Mouse (Mus musculus) cerebellum, adult 2 months (tissue): ENCODE results near the gene Scamp3. TPM values are rescaled to one million over a fixed set of nuclear protein-coding genes. Genes with fewer than 3 reads are reported as not detected.
A peak's percentile ranks its signal among the peaks of the same experiment; 100 is the strongest.

Source experiments
- DNase-seq, 2 experiments: peaks; one replicate each; pipeline ENCODE4 v3.0.0; 2021
- H3K27ac ChIP-seq: fragments of 200-500 bp; 2 replicates; pipeline ENCODE4 v1.5.1; 2012; ENCODE audit warnings: low read length, control low read depth, inconsistent platforms; ENCODE audit not compliant: insufficient read depth
- H3K27me3 ChIP-seq: fragments of 200-500 bp; 2 replicates; pipeline ENCODE4 v1.6.1; 2012; ENCODE audit warnings: inconsistent platforms, mild to moderate bottlenecking, low read length, moderate library complexity; ENCODE audit not compliant: control insufficient read depth, insufficient read depth
- H3K4me1 ChIP-seq: fragments of 200-500 bp; 2 replicates; pipeline ENCODE4 v1.6.1; 2011; ENCODE audit warnings: low read length; ENCODE audit not compliant: control insufficient read depth, insufficient read depth
- H3K4me3 ChIP-seq: fragments of 200-500 bp; replicated peaks from 2 replicates; pipeline ENCODE3; 2011; ENCODE audit warnings: mild to moderate bottlenecking, low read depth, low read length, control low read depth; ENCODE audit not compliant: insufficient read depth
- CTCF ChIP-seq: fragments of 200-500 bp; IDR thresholded peaks from 2 replicates; pipeline ENCODE4 v1.5.1; 2011; ENCODE audit warnings: low read depth, mild to moderate bottlenecking, control low read depth, low read length, moderate library complexity, borderline replicate concordance; ENCODE audit not compliant: insufficient read depth
- POLR2A ChIP-seq: fragments of 200-500 bp; IDR thresholded peaks from 2 replicates; pipeline ENCODE4 v1.6.1; 2011; ENCODE audit warnings: low read length, control low read depth, borderline replicate concordance; ENCODE audit not compliant: insufficient read depth
- WGBS: fragments of 180-500 bp; shearing (Covaris S2); methylation state at CpG from one replicate; pipeline ENCODE4 v1.1.7; 2018; 5-methylcytosine and 5-hydroxymethylcytosine counted together
- polyA plus RNA-seq: library from polyadenylated mRNA; depleted of rRNA; stranded (reverse); fragments of >200 nt; gene quantifications from 2 replicates; pipeline ENCODE4 v1.2.3, GENCODE M21; 2012; rRNA removed

Gene Scamp3
- 109 and 121 TPM in 2 replicates for polyA plus RNA-seq

GRCm38 (mm10) chr3:89177242-89178106 is at the start of gene Scamp3:
Gene Scamp3, plus strand, starts transcription at chr3:89177473.
- WGBS, result under 1% methylated on average over 43 of the region's 43 CpGs

GRCm38 (mm10) chr3:89129908-89130307 is 47.4 kb upstream of the Scamp3 start:
- peaks cover 3% of the 10 kb centered on the region for H3K4me1 ChIP-seq
- no peak overlapping the region for H3K4me3 ChIP-seq
- 86% methylated on average over 3 of the region's 3 CpGs for WGBS
- no peak for DNase-seq
- no peaks in the 10 kb centered on the region for H3K27me3 ChIP-seq
- TF ChIP-seq POLR2A (no peak), CTCF (no peak)
- H3K27ac ChIP-seq, result no peak overlapping the region

More at GRCm38 (mm10) chr3:89177242-89178106, at the start of gene Scamp3:
- Histone ChIP-seq H3K4me1 (peaks cover 11% of the 10 kb centered on the region; the same call in 1 of the 2 replicates), H3K27me3 (no peaks in the 10 kb centered on the region), H3K4me3 (peak within 1 kb of the TSS; percentile 90), H3K27ac (peak within 1 kb of the TSS; percentile 47)
- TF ChIP-seq CTCF (no peak; the same call in 1 of the 2 replicates), POLR2A (peak; percentile 87)
- DNase-seq, result peak; percentile 85 to 95

GRCm38 (mm10) chr3:89131816-89132215 is 45.5 kb upstream of the Scamp3 start:
- WGBS, result 17% methylated on average over 4 of the region's 4 CpGs
- Histone ChIP-seq H3K27ac (no peak overlapping the region), H3K4me3 (peak overlapping the region; percentile 63), H3K4me1 (peaks cover 3% of the 10 kb centered on the region), H3K27me3 (no peaks in the 10 kb centered on the region)
- no peak for TF ChIP-seq CTCF
- TF ChIP-seq POLR2A, result no peak
- DNase-seq, result no peak

- no peaks in the 10 kb centered on the region for H3K27me3 ChIP-seq
- peak; percentile 58 to 66 for DNase-seq
- H3K4me3 ChIP-seq, result peak overlapping the region; percentile 63
- peaks cover 3% of the 10 kb centered on the region for H3K4me1 ChIP-seq
- no peak overlapping the region; the same call in 1 of the 2 replicates for H3K27ac ChIP-seq
- TF ChIP-seq POLR2A, result no peak
- TF ChIP-seq CTCF, result peak; percentile 52
- WGBS, result 16% methylated on average over 30 of the region's 30 CpGs
These were observed 44.8 kb upstream of the Scamp3 start for GRCm38 (mm10) chr3:89132285-89133062.

- TF ChIP-seq POLR2A (no peak), CTCF (no peak)
- Histone ChIP-seq H3K27me3 (no peaks in the 10 kb centered on the region), H3K4me1 (peaks cover 3% of the 10 kb centered on the region), H3K4me3 (no peak overlapping the region), H3K27ac (no peak overlapping the region)
- DNase-seq, result no peak
- WGBS, result 88% methylated on average over 7 of the region's 7 CpGs
These were observed 44.2 kb upstream of the Scamp3 start for GRCm38 (mm10) chr3:89133063-89133450.

- Histone ChIP-seq H3K4me1 (peaks cover 3% of the 10 kb centered on the region), H3K27me3 (no peaks in the 10 kb centered on the region), H3K4me3 (no peak overlapping the region), H3K27ac (no peak overlapping the region)
- DNase-seq, result no peak
- TF ChIP-seq POLR2A, result no peak
- 96% methylated on average over 1 of the region's 1 CpGs for WGBS
These were observed 43.5 kb upstream of the Scamp3 start for GRCm38 (mm10) chr3:89133752-89134151.

GRCm38 (mm10) chr3:89135958-89136357 is 41.3 kb upstream of the Scamp3 start, which contains the start of gene Pklr:
Gene Pklr, plus strand, starts transcription at chr3:89136142.
- no peak for TF ChIP-seq CTCF
- TF ChIP-seq POLR2A, result no peak
- Histone ChIP-seq H3K27ac (no peak within 1 kb of the TSS), H3K4me1 (peaks cover 3% of the 10 kb centered on the region), H3K27me3 (no peaks in the 10 kb centered on the region), H3K4me3 (no peak within 1 kb of the TSS)
- 58% methylated on average over 3 of the region's 3 CpGs for WGBS
- no peak for DNase-seq

GRCm38 (mm10) chr3:89136365-89136764 is 40.9 kb upstream of the Scamp3 start:
- no peak overlapping the region for H3K27ac ChIP-seq
- TF ChIP-seq POLR2A (no peak), CTCF (no peak)
- H3K27me3 ChIP-seq, result no peaks in the 10 kb centered on the region
- DNase-seq, result no peak
- peaks cover 3% of the 10 kb centered on the region for H3K4me1 ChIP-seq
- WGBS, result 36% methylated on average over 9 of the region's 9 CpGs
- no peak overlapping the region for H3K4me3 ChIP-seq
